Mouse (Mus musculus): ENCODE data around the gene Prkn. TPM values are rescaled to one million over a fixed set of nuclear protein-coding genes. Genes with fewer than 3 reads are reported as not detected.

Gene Prkn
- polyA plus RNA-seq, 1 experiment from 2014 or later = 0.14 TPM

DNA sequence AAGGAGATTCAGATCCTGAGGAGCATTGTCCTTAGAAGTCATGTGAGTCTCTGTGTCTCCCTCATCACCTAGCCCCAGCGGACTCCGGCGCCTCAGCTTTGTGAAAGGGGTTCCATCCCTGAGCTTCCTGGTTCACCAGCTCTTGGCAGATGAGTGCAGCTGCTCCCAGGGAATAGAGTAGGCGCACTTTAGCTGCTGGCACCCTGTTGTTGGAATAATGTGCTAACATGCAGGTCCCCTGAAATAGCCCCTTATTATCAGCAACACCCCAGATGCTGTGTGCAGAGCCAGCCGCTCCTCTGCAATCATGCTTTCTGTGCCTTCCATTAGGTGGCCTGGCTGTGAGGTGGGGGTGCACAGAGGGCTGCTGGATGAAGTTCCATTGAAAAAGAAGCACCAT is 767.7 kb downstream of the Prkn start:
- H3K4me2 ChIP-seq = no peak overlapping the region
- no peak overlapping the region for H3K4me3 ChIP-seq (ENCODE audit: low read depth, low read length)
- no peak overlapping the region for H3K27ac ChIP-seq (ENCODE audit: low read depth, low read length)
- DNase-seq (ENCODE audit: low spot score) = no peak
- H3K4me1 ChIP-seq (replicated peaks; ENCODE audit: control insufficient read depth, insufficient read depth, low read length) = no peaks in the 10 kb centered on the region
- H3K9ac ChIP-seq (ENCODE audit: low read depth, low read length) = no peak overlapping the region
- H3K27me3 ChIP-seq (replicated peaks; ENCODE audit: control insufficient read depth, insufficient read depth, low read length) = no peaks in the 10 kb centered on the region
- H3K9me3 ChIP-seq (ENCODE audit: control insufficient read depth, low read length) = no peaks in the 10 kb centered on the region
- WGBS = 76% methylated on average over 5 of the region's 5 CpGs
- ATAC-seq (replicated peaks; ENCODE audit: low FRiP score) = no peak
- H3K36me3 ChIP-seq (ENCODE audit: control insufficient read depth, insufficient read depth, low read length) = no peaks in the 10 kb centered on the region

DNA sequence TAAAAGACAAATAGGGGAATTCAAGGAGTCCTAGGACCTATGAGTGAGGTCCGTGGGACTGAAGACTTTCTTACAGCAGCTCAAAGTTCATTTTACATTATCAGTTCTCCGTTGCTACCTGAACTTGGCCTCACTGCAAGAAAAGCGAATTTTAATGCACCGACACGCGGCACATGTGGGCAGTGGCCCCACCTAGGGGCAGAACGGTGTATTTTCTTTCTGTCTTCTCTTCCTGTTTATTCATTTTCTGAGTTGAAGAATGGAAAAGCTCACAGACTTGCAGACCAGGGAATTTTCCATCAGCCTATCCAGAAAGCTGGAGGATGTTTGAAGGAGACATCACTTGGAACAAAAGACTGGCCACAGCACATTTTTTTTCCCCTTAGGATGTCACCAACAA is 771.3 kb downstream of the Prkn start:
- Histone ChIP-seq H3K36me3 (ENCODE audit: control insufficient read depth, insufficient read depth, low read length) (no peaks in the 10 kb centered on the region), H3K27me3 (replicated peaks; ENCODE audit: control insufficient read depth, insufficient read depth, low read length) (peaks cover 3% of the 10 kb centered on the region; the same call in 1 of the 2 replicates), H3K9me3 (ENCODE audit: control insufficient read depth, low read length) (no peaks in the 10 kb centered on the region), H3K4me1 (replicated peaks; ENCODE audit: control insufficient read depth, insufficient read depth, low read length) (no peaks in the 10 kb centered on the region), H3K4me3 (ENCODE audit: low read depth, low read length) (no peak overlapping the region), H3K27ac (ENCODE audit: low read depth, low read length) (no peak overlapping the region), H3K4me2 (no peak overlapping the region), H3K9ac (ENCODE audit: low read depth, low read length) (no peak overlapping the region)
- WGBS = 18% methylated on average over 7 of the region's 7 CpGs
- ATAC-seq (replicated peaks; ENCODE audit: low FRiP score) (no peak), DNase-seq (ENCODE audit: low spot score) (no peak)

GRCm38 (mm10) chr17:11612801-11613531 is 772.8 kb downstream of the Prkn start:
- Histone ChIP-seq H3K9ac (ENCODE audit: low read depth, low read length) (no peak overlapping the region), H3K4me2 (no peak overlapping the region), H3K27me3 (replicated peaks; ENCODE audit: control insufficient read depth, insufficient read depth, low read length) (peaks cover 3% of the 10 kb centered on the region; the same call in 1 of the 2 replicates), H3K27ac (ENCODE audit: low read depth, low read length) (no peak overlapping the region), H3K36me3 (ENCODE audit: control insufficient read depth, insufficient read depth, low read length) (no peaks in the 10 kb centered on the region), H3K4me1 (replicated peaks; ENCODE audit: control insufficient read depth, insufficient read depth, low read length) (no peaks in the 10 kb centered on the region), H3K9me3 (ENCODE audit: control insufficient read depth, low read length) (no peaks in the 10 kb centered on the region), H3K4me3 (ENCODE audit: low read depth, low read length) (no peak overlapping the region)
- ATAC-seq (replicated peaks; ENCODE audit: low FRiP score) (no peak), DNase-seq (ENCODE audit: low spot score) (no peak)
- WGBS = 53% methylated on average over 21 of the region's 21 CpGs

GRCm38 (mm10) chr17:11617552-11617951 is 777.4 kb downstream of the Prkn start:
- no peaks in the 10 kb centered on the region for H3K36me3 ChIP-seq (ENCODE audit: control insufficient read depth, insufficient read depth, low read length)
- peaks cover 3% of the 10 kb centered on the region; the same call in 1 of the 2 replicates for H3K27me3 ChIP-seq (replicated peaks; ENCODE audit: control insufficient read depth, insufficient read depth, low read length)
- no peak overlapping the region for H3K4me3 ChIP-seq (ENCODE audit: low read depth, low read length)
- H3K4me1 ChIP-seq (replicated peaks; ENCODE audit: control insufficient read depth, insufficient read depth, low read length) = no peaks in the 10 kb centered on the region
- H3K9me3 ChIP-seq (ENCODE audit: control insufficient read depth, low read length) = no peaks in the 10 kb centered on the region
- no peak for ATAC-seq (replicated peaks; ENCODE audit: low FRiP score)
- H3K9ac ChIP-seq (ENCODE audit: low read depth, low read length) = no peak overlapping the region
- DNase-seq (ENCODE audit: low spot score) = no peak
- no peak overlapping the region for H3K27ac ChIP-seq (ENCODE audit: low read depth, low read length)
- H3K4me2 ChIP-seq = no peak overlapping the region
- 74% methylated on average over 2 of the region's 2 CpGs for WGBS

DNA sequence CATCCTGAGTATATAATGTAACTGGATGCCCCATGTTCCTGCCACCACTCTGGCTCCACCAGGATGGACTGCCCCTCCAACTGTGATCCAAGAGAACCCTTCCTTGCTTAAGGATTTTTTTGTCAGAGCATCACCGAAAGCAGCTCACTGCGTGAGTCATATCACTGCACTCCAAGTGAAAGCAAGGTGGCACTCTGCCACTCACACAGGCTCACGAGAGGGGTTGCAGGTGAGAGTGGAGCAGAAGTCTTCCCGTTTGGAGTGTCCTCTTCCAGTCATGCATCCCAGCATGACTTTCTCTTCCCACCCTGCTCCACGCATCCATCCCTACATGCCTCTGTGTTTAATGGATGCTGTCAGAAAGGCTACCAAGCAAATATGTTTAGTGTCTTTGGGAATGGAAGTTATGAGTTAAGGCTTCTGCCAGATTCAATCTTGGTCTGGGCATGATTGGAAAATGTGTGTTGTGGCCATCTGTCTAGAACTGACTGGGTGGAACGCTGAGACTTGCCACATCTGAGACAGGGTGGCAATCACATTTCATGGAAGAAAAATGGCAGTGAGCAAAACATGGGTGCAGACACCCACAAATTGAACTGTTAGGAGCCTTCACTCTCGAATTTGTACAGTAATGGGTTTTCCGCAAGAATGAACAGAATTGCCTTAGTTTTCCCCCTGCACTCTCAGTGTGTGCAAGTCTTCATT is 778.9 kb downstream of the Prkn start:
- H3K27me3 ChIP-seq (replicated peaks; ENCODE audit: control insufficient read depth, insufficient read depth, low read length) = no peaks in the 10 kb centered on the region
- DNase-seq (ENCODE audit: low spot score) (no peak), ATAC-seq (replicated peaks; ENCODE audit: low FRiP score) (no peak)
- WGBS = 75% methylated on average over 8 of the region's 8 CpGs
- no peak overlapping the region for H3K27ac ChIP-seq (ENCODE audit: low read depth, low read length)
- H3K9me3 ChIP-seq (ENCODE audit: control insufficient read depth, low read length) = no peaks in the 10 kb centered on the region
- H3K4me2 ChIP-seq = no peak overlapping the region
- H3K9ac ChIP-seq (ENCODE audit: low read depth, low read length) = no peak overlapping the region
- H3K36me3 ChIP-seq (ENCODE audit: control insufficient read depth, insufficient read depth, low read length) = no peaks in the 10 kb centered on the region
- no peaks in the 10 kb centered on the region for H3K4me1 ChIP-seq (replicated peaks; ENCODE audit: control insufficient read depth, insufficient read depth, low read length)
- no peak overlapping the region for H3K4me3 ChIP-seq (ENCODE audit: low read depth, low read length)

- WGBS = 70% methylated on average over 3 of the region's 3 CpGs
- H3K36me3 ChIP-seq (ENCODE audit: control insufficient read depth, insufficient read depth, low read length) = no peaks in the 10 kb centered on the region
- H3K27ac ChIP-seq (ENCODE audit: low read depth, low read length) = no peak overlapping the region
- no peak overlapping the region for H3K4me3 ChIP-seq (ENCODE audit: low read depth, low read length)
- no peak for ATAC-seq (replicated peaks; ENCODE audit: low FRiP score)
- no peaks in the 10 kb centered on the region for H3K4me1 ChIP-seq (replicated peaks; ENCODE audit: control insufficient read depth, insufficient read depth, low read length)
- H3K9me3 ChIP-seq (ENCODE audit: control insufficient read depth, low read length) = no peaks in the 10 kb centered on the region
- H3K9ac ChIP-seq (ENCODE audit: low read depth, low read length) = no peak overlapping the region
- no peak overlapping the region for H3K4me2 ChIP-seq
- no peaks in the 10 kb centered on the region for H3K27me3 ChIP-seq (replicated peaks; ENCODE audit: control insufficient read depth, insufficient read depth, low read length)
- no peak for DNase-seq (ENCODE audit: low spot score)
Observed at GRCm38 (mm10) chr17:11620770-11621169, 780.6 kb downstream of the Prkn start.

GRCm38 (mm10) chr17:11621492-11621891 is 781.3 kb downstream of the Prkn start:
- no peak overlapping the region for H3K4me2 ChIP-seq
- no peak overlapping the region for H3K27ac ChIP-seq (ENCODE audit: low read depth, low read length)
- no peaks in the 10 kb centered on the region for H3K9me3 ChIP-seq (ENCODE audit: control insufficient read depth, low read length)
- no peaks in the 10 kb centered on the region for H3K27me3 ChIP-seq (replicated peaks; ENCODE audit: control insufficient read depth, insufficient read depth, low read length)
- ATAC-seq (replicated peaks; ENCODE audit: low FRiP score) = no peak
- H3K36me3 ChIP-seq (ENCODE audit: control insufficient read depth, insufficient read depth, low read length) = no peaks in the 10 kb centered on the region
- DNase-seq (ENCODE audit: low spot score) = no peak
- 56% methylated on average over 3 of the region's 3 CpGs for WGBS
- no peak overlapping the region for H3K4me3 ChIP-seq (ENCODE audit: low read depth, low read length)
- no peaks in the 10 kb centered on the region for H3K4me1 ChIP-seq (replicated peaks; ENCODE audit: control insufficient read depth, insufficient read depth, low read length)
- no peak overlapping the region for H3K9ac ChIP-seq (ENCODE audit: low read depth, low read length)

- WGBS = 82% methylated on average over 3 of the region's 3 CpGs
- Histone ChIP-seq H3K9ac (ENCODE audit: low read depth, low read length) (no peak overlapping the region), H3K4me2 (no peak overlapping the region), H3K27me3 (replicated peaks; ENCODE audit: control insufficient read depth, insufficient read depth, low read length) (no peaks in the 10 kb centered on the region), H3K4me3 (ENCODE audit: low read depth, low read length) (no peak overlapping the region), H3K4me1 (replicated peaks; ENCODE audit: control insufficient read depth, insufficient read depth, low read length) (no peaks in the 10 kb centered on the region), H3K36me3 (ENCODE audit: control insufficient read depth, insufficient read depth, low read length) (no peaks in the 10 kb centered on the region), H3K27ac (ENCODE audit: low read depth, low read length) (no peak overlapping the region), H3K9me3 (ENCODE audit: control insufficient read depth, low read length) (no peaks in the 10 kb centered on the region)
- no peak for DNase-seq (ENCODE audit: low spot score)
- ATAC-seq (replicated peaks; ENCODE audit: low FRiP score) = no peak
Observed at GRCm38 (mm10) chr17:11626306-11626705, 786.1 kb downstream of the Prkn start.

DNA sequence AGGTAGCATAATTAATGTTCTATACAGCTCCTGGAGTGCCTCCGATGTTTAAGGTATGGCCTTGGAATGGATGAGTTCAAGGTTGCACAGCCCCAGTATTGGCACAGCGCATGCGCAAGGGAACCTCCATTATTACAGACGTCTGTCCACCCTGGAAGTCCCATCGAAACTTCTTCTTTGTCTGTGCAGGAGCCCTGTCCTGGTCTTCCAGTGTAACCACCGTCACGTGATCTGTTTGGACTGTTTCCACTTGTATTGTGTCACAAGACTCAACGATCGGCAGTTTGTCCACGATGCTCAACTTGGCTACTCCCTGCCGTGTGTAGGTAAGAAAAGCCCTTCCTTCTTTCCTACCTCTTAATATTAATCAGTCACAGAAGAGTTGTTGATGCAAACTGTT is 794.9 kb downstream of the Prkn start:
- Histone ChIP-seq H3K27ac (ENCODE audit: low read depth, low read length) (no peak overlapping the region), H3K4me2 (no peak overlapping the region), H3K9ac (ENCODE audit: low read depth, low read length) (no peak overlapping the region), H3K27me3 (replicated peaks; ENCODE audit: control insufficient read depth, insufficient read depth, low read length) (no peaks in the 10 kb centered on the region), H3K4me1 (replicated peaks; ENCODE audit: control insufficient read depth, insufficient read depth, low read length) (no peaks in the 10 kb centered on the region), H3K36me3 (ENCODE audit: control insufficient read depth, insufficient read depth, low read length) (no peaks in the 10 kb centered on the region), H3K4me3 (ENCODE audit: low read depth, low read length) (no peak overlapping the region), H3K9me3 (ENCODE audit: control insufficient read depth, low read length) (no peaks in the 10 kb centered on the region)
- no peak for DNase-seq (ENCODE audit: low spot score)
- no peak for ATAC-seq (replicated peaks; ENCODE audit: low FRiP score)
- 89% methylated on average over 11 of the region's 11 CpGs for WGBS
